Mouse (Mus musculus): ENCODE data around the gene Ttll12. TPM values are rescaled to one million over a fixed set of nuclear protein-coding genes. Genes with fewer than 3 reads are reported as not detected.

The Ttll12 gene
- total RNA-seq (2015; ENCODE audit: low replicate concordance) (48.6 and 55.5 TPM in 2 replicates), total RNA-seq (2017; ENCODE audit: low replicate concordance) (42.6 and 47.1 TPM in 2 replicates)

GRCm38 (mm10) chr15:83594513-83595363, at the start of gene Ttll12:
Gene Ttll12, minus strand, starts transcription at chr15:83595157.
- ATAC-seq (replicated peaks; ENCODE audit: low FRiP score, poor library complexity, severe bottlenecking), result peak; percentile 65

DNA sequence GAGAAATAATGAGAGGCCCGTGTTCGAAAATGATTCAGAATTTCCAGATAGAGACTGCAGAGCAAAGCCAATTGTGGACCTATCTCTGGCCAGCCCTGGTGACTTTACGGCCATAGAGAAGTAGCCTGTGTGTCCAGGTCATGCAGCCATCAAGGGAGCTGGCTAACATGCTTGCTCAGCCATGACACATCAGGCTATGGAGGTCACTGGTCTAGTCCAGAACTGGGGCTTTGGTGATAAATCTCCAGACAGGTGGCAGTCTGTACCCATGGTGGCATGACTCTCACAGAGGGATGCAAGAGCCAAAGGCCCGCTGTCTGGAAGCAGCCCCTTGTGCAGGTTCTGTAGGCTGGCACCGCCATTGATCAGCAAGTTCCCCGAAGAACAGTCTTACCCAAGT, 47.6 kb upstream of the Ttll12 start:
- no peak for ATAC-seq (replicated peaks; ENCODE audit: low FRiP score, poor library complexity, severe bottlenecking)

- ATAC-seq (replicated peaks; ENCODE audit: low FRiP score, poor library complexity, severe bottlenecking), result no peak
Measured at GRCm38 (mm10) chr15:83640208-83640607, 45.3 kb upstream of the Ttll12 start.

DNA sequence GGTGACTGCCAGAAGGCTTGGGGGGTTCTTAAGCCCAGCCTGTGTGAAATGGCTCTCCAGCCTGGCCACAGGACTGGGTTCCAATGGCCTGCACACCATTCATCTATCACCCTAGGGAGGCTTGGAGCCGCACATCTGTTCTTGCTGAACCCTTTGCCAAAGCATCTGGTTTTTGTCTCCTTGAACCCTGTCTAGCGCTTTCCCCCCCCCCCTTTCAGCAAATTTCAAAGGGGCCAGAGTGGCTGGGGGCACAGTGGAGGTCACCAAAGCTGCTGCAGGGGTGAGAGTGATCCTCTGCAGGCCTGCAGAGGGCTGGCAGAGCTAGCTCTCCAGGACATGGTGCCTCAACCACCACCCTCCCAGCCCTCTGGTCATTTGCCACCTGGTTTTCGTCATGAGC, 44.2 kb upstream of the Ttll12 start:
- no peak for ATAC-seq (replicated peaks; ENCODE audit: low FRiP score, poor library complexity, severe bottlenecking)

- no peak for ATAC-seq (replicated peaks; ENCODE audit: low FRiP score, poor library complexity, severe bottlenecking)
Measured at GRCm38 (mm10) chr15:83638196-83638899, 43.4 kb upstream of the Ttll12 start.

GRCm38 (mm10) chr15:83636759-83637158, 41.8 kb upstream of the Ttll12 start:
- no peak for ATAC-seq (replicated peaks; ENCODE audit: low FRiP score, poor library complexity, severe bottlenecking)

DNA sequence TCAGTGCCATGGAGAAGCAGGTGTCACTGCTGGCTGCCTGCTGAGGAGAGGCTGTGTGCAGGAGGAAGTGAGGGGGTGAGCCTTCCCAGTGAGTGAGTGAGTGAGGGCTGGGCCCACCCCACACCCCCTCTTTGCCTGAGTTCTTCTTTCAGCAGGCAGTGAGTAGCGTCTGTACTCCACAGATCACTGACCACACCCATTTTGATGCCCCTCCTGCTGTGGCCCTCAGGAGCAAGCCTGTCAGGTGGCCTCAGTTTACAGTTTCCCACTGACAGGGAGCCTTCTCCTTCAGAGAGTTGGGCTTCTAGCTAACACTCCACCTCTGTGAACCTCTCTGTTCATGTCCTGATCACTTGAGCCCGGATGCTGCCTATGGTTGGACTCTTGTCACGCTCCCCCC, 40.3 kb upstream of the Ttll12 start:
- no peak for ATAC-seq (replicated peaks; ENCODE audit: low FRiP score, poor library complexity, severe bottlenecking)

DNA sequence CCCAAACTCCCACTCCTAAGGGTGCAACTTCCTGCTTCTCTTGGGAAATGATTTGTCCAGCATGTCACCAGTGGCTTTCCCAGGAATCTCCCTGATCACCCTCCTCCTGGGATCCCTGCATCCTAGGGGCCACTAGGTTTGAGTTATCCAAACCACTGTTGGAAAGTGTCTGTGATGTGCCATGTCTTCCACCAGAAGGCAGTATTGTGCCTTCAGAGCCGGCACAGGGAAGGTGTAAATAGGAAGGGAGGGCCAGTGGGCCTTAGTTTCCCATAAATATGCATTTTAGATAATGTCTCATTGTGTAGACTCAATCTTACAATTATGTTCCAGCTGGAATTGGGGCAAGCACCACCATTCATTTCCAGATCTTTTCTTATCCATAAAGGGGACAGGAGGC, 39.1 kb upstream of the Ttll12 start:
- ATAC-seq (replicated peaks; ENCODE audit: low FRiP score, poor library complexity, severe bottlenecking), result no peak

- ATAC-seq (replicated peaks; ENCODE audit: low FRiP score, poor library complexity, severe bottlenecking), result no peak
Measured at GRCm38 (mm10) chr15:83631071-83631470, 36.1 kb upstream of the Ttll12 start.

- no peak for ATAC-seq (replicated peaks; ENCODE audit: low FRiP score, poor library complexity, severe bottlenecking)
Measured at GRCm38 (mm10) chr15:83629716-83630115, 34.8 kb upstream of the Ttll12 start.

DNA sequence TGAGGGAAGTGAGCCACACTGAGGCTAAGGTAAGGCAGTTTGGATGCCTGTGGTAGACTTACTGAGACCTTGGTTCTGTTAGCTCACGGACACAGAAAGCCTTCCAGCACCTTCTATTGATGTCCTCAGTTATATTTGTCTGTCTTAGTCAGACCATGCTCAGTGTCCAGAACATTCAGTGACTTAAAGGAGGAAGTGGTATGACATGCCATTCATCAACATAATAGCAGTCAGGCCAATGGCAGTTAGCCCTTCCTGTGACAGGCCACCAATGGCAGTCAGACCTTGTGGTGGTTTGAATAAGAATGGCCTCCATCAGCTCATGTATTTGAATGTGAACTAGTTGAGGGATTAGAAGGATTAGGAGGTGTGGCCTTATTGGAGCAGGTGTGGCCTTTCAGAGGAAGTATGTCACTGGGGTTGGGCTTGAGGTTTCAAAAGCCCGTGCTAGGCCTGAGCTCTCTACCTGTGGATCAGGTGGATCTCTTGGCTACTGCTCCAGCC, 31.2 kb upstream of the Ttll12 start:
- ATAC-seq (replicated peaks; ENCODE audit: low FRiP score, poor library complexity, severe bottlenecking), result no peak

DNA sequence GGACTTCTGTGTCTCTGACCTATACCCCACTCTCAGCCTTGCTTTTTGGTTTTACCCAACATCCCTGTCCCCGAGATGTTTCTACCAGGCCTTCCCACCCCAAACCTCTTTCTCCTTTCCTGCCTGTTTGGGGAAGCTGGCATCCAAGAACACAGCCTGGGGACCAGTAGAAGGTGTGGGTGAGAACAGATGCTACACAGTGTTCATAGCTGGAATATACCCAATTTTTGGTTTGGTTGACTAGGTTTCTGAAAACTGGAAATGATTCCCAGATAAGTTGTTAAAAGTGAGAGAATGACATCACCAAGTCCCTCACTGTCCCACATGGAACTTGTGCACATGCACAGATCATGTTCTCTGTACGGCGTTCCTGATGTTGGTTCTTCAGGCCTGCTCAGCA, 20.3 kb upstream of the Ttll12 start:
- ATAC-seq (replicated peaks; ENCODE audit: low FRiP score, poor library complexity, severe bottlenecking), result no peak

DNA sequence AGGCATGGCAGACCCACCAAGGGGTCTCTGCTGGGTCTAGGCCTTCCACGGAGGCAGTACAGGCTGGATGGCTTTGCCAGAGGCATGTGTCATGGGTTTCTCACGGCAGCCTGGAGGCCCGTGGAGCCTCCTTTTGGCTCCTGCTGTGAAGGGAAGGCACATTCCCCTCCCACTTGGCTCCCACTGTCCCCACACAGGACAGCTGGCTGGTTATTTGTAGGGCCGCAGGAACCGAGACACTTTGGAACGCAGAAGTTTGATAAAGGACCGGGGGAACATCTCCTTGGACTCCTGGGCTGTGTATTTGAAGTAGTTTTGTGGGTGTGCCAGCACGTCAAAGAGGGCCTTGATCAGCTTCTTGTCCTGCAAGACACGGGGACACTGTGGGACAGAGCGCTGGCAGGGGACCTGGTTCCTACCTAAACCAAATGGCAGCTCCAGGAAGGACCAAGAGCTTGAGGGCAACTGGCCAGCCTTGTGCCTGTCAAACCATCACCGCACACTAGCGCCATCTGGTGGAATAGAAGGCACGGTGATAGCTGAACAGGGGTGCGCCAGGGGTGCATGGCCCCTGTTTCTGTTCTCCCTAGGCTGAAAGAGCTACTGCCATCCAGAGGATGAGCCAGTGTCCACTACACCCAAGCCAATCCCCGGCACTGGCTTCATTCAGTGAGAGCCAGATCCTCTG, 12.3 kb upstream of the Ttll12 start:
- ATAC-seq (replicated peaks; ENCODE audit: low FRiP score, poor library complexity, severe bottlenecking), result peak; percentile 73

DNA sequence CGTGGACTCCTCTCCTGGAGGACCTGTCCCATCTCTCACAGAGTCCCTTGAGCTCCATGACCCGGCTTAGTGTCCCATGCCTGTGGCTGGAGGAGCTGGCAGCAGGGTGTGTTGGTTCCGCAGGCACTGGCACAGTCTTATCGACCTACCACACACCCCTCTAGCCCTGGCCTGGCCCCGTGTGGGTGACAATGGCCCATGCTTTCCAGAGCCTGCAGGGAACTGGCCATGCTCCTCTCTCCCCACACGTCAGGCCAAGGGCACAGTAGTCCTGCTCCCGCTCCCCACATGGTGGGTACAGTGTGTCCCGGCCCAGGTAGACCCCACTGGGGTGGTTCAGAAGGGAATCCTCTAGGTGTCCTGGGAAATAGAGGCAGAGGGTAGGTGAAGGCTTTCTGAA, 11.7 kb upstream of the Ttll12 start:
- peak; percentile 89 for ATAC-seq (replicated peaks; ENCODE audit: low FRiP score, poor library complexity, severe bottlenecking)

- no peak for ATAC-seq (replicated peaks; ENCODE audit: low FRiP score, poor library complexity, severe bottlenecking)
Measured at GRCm38 (mm10) chr15:83606216-83606615, 11.3 kb upstream of the Ttll12 start.

- ATAC-seq (replicated peaks; ENCODE audit: low FRiP score, poor library complexity, severe bottlenecking), result no peak
Measured at GRCm38 (mm10) chr15:83603426-83603825, 8.5 kb upstream of the Ttll12 start.

DNA sequence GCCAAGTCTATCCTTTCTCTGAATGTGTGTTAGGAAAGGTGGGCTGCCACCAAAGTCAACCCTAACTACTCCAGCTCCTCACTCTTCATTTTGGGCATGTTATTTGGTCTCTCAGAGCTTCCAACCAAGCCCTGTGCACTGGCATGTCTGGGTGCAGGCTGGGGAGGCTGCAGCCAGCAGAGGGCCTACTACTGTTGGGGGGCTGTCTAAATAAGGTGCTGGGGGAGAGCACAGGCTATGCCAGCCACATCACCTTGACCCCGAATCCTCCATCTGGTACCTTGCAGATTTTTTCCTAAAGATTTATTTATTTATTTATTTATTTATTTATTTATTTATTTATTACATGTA, 8.1 kb upstream of the Ttll12 start:
- no peak for ATAC-seq (replicated peaks; ENCODE audit: low FRiP score, poor library complexity, severe bottlenecking)

DNA sequence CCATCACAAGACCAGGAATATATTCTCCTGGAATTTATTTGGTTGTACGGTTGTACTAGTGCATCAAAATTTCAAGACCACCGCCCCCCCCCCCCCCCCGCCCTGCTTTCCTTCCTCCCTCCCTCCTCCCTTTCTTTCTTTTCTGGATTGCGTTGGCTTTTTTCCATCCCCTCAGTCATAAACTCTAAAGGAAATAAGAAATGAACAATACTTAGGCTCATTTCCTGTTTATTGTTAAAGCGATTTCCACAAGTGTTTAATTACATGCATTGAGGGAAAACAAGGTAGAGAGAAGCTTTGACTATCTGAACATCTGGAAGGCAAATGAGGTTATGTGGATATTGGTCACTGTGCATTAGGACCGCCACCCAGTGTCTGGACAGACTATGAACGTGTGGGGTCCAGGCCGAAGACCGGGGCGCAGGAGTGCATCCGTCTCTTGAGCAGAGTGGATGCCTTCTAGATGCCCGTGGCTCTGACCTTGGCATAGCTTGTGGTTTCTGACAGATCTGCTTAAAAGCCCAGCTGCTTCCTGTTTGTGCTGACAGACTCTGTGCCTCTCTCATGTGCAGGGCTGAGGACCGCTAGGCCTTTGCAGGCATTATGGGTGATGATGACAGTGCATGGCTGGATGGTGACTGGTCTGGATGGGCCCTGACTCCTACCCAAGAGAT, 7.6 kb upstream of the Ttll12 start:
- no peak for ATAC-seq (replicated peaks; ENCODE audit: low FRiP score, poor library complexity, severe bottlenecking)

GRCm38 (mm10) chr15:83601185-83601584, 6.2 kb upstream of the Ttll12 start:
- no peak for ATAC-seq (replicated peaks; ENCODE audit: low FRiP score, poor library complexity, severe bottlenecking)

DNA sequence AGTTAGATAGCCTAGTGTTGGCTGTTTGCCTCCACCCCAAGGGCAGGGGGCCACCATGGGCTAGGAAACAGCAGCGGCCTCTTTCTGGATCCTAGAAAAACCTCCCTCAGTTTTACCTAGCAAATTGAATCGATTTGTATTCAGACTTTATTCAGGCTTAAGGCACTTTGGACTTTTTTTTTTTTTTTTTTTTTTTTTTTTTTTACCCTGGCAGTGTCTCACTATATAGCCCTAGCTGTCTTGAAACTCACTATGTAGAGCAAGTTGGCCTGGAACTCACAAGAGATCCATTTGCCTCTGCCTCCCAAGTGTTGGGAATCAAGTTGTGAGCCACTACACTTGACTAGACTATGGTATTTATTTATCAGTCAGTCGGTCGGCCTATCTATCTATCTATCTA, 1.9 kb upstream of the Ttll12 start:
- ATAC-seq (replicated peaks; ENCODE audit: low FRiP score, poor library complexity, severe bottlenecking), result no peak
